Mouse (Mus musculus) stomach, embryonic 16.5 days (tissue): ENCODE measurements around the gene Bbs4. TPM values are rescaled to one million over a fixed set of nuclear protein-coding genes. Genes with fewer than 3 reads are reported as not detected.

Experiments
- ATAC-seq: fragments of 200-750 bp; cut with Nextera tagmentation; 2 replicates; pipeline ENCODE4 v1.8.0; 2017; ENCODE audit warnings: moderate number of reproducible peaks, moderate TSS enrichment; ENCODE audit not compliant: insufficient read depth, low FRiP score
- H3K27ac ChIP-seq: fragments of 300-500 bp; sonication (generic); 2 replicates; pipeline ENCODE4 v1.5.1; 2014; ENCODE audit warnings: low read length
- H3K27me3 ChIP-seq: fragments of 300-500 bp; sonication (generic); 2 replicates; pipeline ENCODE4 v1.6.1; 2014; ENCODE audit warnings: low read length, control low read depth, mixed read lengths; ENCODE audit not compliant: control insufficient read depth, insufficient read depth
- H3K36me3 ChIP-seq: fragments of 300-500 bp; sonication (generic); 2 replicates; pipeline ENCODE4 v1.6.1; 2014; ENCODE audit warnings: low read length; ENCODE audit not compliant: control insufficient read depth, insufficient read depth
- H3K4me1 ChIP-seq: fragments of 300-500 bp; sonication (generic); 2 replicates; pipeline ENCODE4 v1.6.1; 2014; ENCODE audit warnings: low read length, control low read depth, mixed read lengths; ENCODE audit not compliant: control insufficient read depth, insufficient read depth
- H3K4me2 ChIP-seq: fragments of 300-500 bp; sonication (generic); 2 replicates; pipeline ENCODE4 v1.6.1; 2014; ENCODE audit warnings: low read depth, low read length, mixed read lengths
- H3K4me3 ChIP-seq: fragments of 300-500 bp; sonication (generic); replicated peaks from 2 replicates; pipeline ENCODE4 v1.5.1; 2014; ENCODE audit warnings: mild to moderate bottlenecking, low read length
- H3K9ac ChIP-seq: fragments of 300-500 bp; sonication (generic); 2 replicates; pipeline ENCODE4 v1.6.1; 2014; ENCODE audit warnings: low read length
- H3K9me3 ChIP-seq: fragments of 300-500 bp; sonication (generic); replicated peaks from 2 replicates; pipeline ENCODE4 v1.6.1; 2016; ENCODE audit warnings: low read length, control low read depth; ENCODE audit not compliant: control insufficient read depth
- WGBS: fragments of 180-500 bp; shearing (Covaris S2); extraction: QIAGEN DNeasy Blood & Tissue Kit; methylation state at CpG from one replicate; pipeline ENCODE4 v1.1.7; 2014; 5-methylcytosine and 5-hydroxymethylcytosine counted together
- polyA plus RNA-seq: library from polyadenylated mRNA; unstranded; fragments of >200 nt; fragmentation: Nextera tagmentation; extraction: Ambion mirVana; gene quantifications from 2 replicates; pipeline ENCODE4 v1.2.1, GENCODE M21; 2015

Gene Bbs4
- polyA plus RNA-seq, 1 experiment from 2014 or later = 10.7 TPM

DNA sequence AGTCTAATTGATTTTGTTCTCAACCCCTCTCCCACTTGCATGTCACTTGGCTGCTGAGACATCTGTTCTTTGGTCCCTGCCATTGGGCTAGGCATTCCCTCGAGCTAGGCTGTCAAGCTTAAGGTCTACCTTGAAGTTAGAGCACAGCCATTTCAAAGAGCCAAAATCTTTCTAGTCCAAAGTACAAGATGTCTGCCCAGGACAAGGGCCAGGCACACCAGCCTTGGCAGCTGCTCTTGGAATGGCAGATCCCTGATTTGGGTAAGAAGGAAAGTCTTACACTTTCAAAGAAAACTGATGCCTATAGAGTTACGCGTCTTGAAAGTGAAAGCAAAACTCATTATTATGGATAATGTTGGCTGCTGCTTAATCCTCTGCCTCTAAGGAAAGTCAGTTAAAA is 37.1 kb downstream of the Bbs4 start:
- no peak overlapping the region for H3K9ac ChIP-seq
- ATAC-seq = no peak
- H3K27ac ChIP-seq = no peak overlapping the region
- no peaks in the 10 kb centered on the region for H3K27me3 ChIP-seq
- no peak overlapping the region for H3K4me2 ChIP-seq
- H3K4me3 ChIP-seq = no peak overlapping the region
- H3K9me3 ChIP-seq = no peaks in the 10 kb centered on the region
- no peaks in the 10 kb centered on the region for H3K4me1 ChIP-seq
- 82% methylated on average over 3 of the region's 3 CpGs for whole genome bisulfite sequencing
- peaks cover 11% of the 10 kb centered on the region; the same call in 1 of the 2 replicates for H3K36me3 ChIP-seq

DNA sequence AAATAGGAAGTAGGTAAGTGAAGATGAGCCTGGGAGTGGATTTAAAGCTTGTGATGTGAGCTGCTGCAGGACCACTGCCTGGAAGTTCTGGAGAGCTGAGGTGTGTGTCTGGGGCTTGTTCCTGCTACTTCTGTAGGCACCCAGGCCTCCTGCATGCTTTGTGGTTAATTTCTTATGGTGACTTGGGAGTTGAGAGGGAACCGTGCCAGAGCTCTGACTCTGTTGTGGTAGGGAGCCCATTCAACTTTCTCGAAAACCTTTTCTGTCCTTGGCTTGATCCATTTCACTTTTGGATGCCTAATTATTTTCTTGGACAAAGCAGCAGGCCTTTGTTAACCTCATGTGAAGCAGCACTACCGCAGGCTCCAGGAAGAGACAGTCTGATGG is 42.0 kb downstream of the Bbs4 start:
- Histone ChIP-seq H3K4me3 (no peak overlapping the region), H3K9me3 (no peaks in the 10 kb centered on the region), H3K27ac (peak overlapping the region; percentile 65), H3K36me3 (peaks cover 11% of the 10 kb centered on the region; the same call in 1 of the 2 replicates), H3K27me3 (no peaks in the 10 kb centered on the region), H3K9ac (no peak overlapping the region), H3K4me1 (no peaks in the 10 kb centered on the region), H3K4me2 (no peak overlapping the region)
- ATAC-seq = no peak; the same call in 1 of the 2 replicates
- 72% methylated on average over 3 of the region's 3 CpGs for WGBS

DNA sequence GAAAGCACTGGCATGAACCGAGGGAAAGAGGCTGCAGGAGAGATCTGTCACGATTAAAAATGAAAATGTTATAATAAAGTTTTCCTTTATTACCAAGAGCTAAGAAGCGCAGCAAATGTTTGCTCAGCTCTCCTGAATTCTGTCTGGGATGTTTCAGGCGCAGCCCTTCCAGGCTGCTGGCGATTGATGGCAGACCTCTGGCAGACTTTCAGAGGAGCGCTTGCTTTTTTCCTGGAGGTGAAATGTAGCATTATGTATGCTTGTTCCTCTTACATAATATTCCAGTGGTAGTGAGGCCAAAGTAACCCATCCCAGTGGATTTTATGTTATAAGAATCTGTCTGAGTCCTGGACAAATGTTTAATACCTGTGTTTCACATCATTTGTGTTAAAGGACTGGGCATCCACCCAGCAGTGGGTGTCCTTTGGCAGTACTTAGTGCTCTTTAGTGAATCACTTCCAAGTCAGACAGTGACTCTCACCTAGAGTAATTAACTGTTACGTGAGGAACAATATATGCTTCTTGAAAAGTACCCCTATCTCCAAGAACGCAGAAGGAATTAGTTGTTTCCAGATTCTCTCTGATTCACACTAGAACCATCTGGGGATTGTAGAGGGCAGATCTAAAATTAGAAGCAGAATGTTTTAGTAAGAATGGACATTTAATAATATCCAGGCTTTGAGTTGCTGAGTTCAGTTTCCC is 42.6 kb downstream of the Bbs4 start:
- no peaks in the 10 kb centered on the region for H3K27me3 ChIP-seq
- no peaks in the 10 kb centered on the region for H3K9me3 ChIP-seq
- H3K4me1 ChIP-seq = no peaks in the 10 kb centered on the region
- H3K27ac ChIP-seq = peak overlapping the region; percentile 65
- H3K4me2 ChIP-seq = no peak overlapping the region
- ATAC-seq = peak; percentile 44; the same call in 1 of the 2 replicates
- no peak overlapping the region for H3K4me3 ChIP-seq
- 71% methylated on average over 8 of the region's 8 CpGs for WGBS
- peaks cover 11% of the 10 kb centered on the region; the same call in 1 of the 2 replicates for H3K36me3 ChIP-seq
- no peak overlapping the region for H3K9ac ChIP-seq

DNA sequence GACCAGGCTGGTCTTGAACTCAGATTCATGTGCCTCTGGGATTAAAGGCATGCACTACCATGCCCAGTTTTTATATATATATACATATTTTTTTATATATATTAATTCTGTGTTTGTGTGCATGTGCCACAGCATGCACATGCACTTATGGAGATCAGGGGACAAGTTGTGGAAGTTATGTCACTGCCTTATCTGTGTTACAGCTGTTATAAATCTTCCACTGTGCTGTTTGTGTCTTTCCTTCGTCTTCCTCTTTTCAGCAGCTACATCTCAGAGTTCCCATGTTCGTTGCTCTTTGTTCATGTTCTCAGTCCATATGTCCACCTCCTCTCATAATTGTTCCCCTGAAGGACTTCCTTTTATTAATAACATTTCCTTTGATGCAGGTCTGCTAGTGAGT is 45.4 kb downstream of the Bbs4 start:
- Histone ChIP-seq H3K9me3 (no peaks in the 10 kb centered on the region), H3K4me2 (no peak overlapping the region), H3K27me3 (no peaks in the 10 kb centered on the region), H3K9ac (no peak overlapping the region), H3K36me3 (peaks cover 7% of the 10 kb centered on the region), H3K4me3 (no peak overlapping the region), H3K4me1 (no peaks in the 10 kb centered on the region), H3K27ac (no peak overlapping the region)
- ATAC-seq = no peak
- 73% methylated on average over 2 of the region's 2 CpGs for WGBS

DNA sequence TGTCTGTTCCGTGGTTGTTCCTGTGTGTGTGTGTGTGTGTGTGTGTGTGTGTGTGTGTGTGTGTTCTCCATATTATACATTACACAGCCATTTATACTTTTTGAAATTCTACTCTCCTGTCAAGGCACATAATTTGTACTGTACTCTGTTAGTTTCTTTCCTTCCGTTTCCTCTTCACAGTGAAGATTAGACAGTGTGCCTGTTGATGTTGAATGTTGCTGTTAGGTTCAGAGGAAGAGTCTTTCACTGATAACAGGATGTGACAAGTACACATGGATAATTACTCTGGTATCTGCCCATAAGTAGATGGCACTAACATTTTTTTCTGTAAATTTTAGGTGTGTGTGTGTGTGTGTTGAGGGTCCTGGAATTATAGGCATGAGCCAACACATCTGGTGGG is 56.9 kb downstream of the Bbs4 start:
- peaks cover 5% of the 10 kb centered on the region; the same call in 1 of the 2 replicates for H3K4me1 ChIP-seq
- ATAC-seq = no peak
- no peak overlapping the region for H3K9ac ChIP-seq
- no peaks in the 10 kb centered on the region for H3K9me3 ChIP-seq
- H3K4me3 ChIP-seq = no peak overlapping the region
- no peaks in the 10 kb centered on the region for H3K27me3 ChIP-seq
- no peak overlapping the region for H3K27ac ChIP-seq
- H3K4me2 ChIP-seq = no peak overlapping the region
- no peaks in the 10 kb centered on the region for H3K36me3 ChIP-seq
- 83% methylated on average over 2 of the region's 2 CpGs for WGBS

DNA sequence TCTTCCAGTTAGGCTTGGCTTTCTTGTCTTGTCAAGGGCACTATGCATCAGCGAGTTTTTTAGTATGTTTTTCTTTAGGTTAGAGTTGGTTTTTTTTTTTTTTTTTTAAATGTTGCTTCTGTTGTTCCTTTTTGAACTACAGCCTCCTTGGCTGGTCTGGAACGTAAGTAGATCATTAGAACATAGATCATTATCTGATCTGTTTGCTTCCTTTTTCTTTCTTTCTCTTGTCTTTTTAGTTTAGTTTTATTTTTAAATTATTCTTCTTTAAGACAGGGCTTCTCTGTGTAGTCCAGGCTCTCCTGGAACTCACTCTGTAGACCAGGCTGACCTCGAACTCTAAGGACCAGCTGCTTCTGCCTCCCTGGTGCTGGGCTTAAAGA is 60.8 kb downstream of the Bbs4 start:
- H3K4me1 ChIP-seq = peaks cover 16% of the 10 kb centered on the region
- peak overlapping the region; percentile 68 for H3K4me2 ChIP-seq
- no peak for ATAC-seq
- no peaks in the 10 kb centered on the region for H3K27me3 ChIP-seq
- H3K36me3 ChIP-seq = no peaks in the 10 kb centered on the region
- no peak overlapping the region for H3K27ac ChIP-seq
- peak overlapping the region; percentile 7; the same call in 1 of the 2 replicates for H3K9ac ChIP-seq
- peak overlapping the region; percentile 77 for H3K4me3 ChIP-seq
- H3K9me3 ChIP-seq = no peaks in the 10 kb centered on the region
- WGBS = 38% methylated on average over 3 of the region's 3 CpGs

DNA sequence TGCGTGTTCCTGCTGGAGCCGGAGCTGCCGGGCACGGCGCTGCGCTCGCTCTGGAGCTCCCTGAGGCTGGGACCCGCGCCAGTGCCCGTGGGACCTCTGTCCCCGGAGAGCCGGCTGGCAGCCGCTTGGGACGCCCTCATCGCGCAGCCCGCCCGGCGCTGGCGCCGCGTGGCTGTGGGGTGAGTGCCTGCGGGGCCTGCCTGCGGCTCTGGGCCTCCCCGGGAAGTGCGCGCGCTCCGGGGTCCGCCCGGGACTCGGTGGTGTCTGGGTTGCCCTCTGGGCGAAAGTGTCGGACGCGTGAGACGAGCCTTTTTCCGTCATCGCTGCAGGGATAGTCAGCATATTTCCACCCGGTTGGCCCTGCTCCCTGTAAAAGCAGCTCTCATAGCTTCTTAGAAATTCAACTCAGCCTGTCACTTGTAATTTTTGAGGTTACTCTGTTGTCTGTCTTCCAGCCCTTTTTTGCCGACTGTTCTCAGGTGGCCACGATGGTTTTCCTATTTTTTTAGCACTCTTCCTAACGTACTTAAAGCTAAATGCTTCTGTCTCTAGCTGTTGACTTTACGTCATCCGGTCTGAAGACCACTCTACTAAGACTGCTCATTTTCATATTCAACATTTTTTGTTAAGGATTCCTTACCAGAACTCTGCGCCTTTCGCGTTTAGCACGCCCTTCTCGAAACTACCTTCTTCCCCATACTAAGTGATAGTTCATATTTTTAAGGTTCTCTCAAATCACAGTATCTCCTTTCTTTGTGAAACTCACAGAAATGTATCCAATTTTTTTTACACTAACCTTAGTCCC is 61.4 kb downstream of the Bbs4 start:
- Histone ChIP-seq H3K4me3 (peak overlapping the region; percentile 77), H3K9ac (peak overlapping the region; percentile 87), H3K36me3 (no peaks in the 10 kb centered on the region), H3K27me3 (no peaks in the 10 kb centered on the region), H3K27ac (peak overlapping the region; percentile 82), H3K4me1 (peaks cover 16% of the 10 kb centered on the region), H3K9me3 (no peaks in the 10 kb centered on the region), H3K4me2 (peak overlapping the region; percentile 68)
- under 1% methylated on average over 50 of the region's 50 CpGs for WGBS
- ATAC-seq = peak; percentile 68

DNA sequence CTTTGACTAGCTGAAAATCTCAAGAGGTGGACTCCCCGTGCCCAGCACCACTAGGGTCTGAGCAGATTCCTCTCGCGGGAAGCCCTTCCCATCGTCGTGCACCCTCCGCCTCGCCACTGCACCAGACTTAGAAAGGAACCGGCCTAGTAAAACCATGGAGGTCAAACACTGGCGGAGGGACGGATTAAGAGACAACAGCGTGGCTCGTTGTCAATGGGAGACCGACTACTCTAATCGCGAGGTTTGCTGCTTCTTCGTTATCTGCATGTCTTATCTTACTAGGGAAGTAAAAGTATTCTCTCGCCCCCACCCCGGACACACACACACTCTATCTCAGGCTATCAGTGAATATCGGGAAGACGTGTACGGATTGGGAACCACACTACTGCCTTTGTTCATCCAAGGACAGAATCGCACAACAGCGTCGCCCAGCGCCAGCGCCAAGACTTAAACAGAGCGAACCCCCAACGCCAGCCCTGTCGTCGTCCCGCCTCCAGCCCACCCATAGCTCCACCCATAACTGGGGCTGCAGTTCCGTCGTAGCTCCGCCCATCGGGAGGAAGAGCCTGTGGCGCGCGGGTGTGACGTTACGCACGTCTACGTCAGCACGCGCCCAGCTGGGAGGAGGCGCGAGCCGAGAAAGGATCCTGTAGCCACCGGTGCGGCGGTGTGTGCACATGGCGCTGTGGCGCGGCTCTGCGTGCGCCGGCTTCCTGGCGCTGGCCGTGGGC is 62.2 kb downstream of the Bbs4 start, which contains the start of gene Adpgk:
Gene Adpgk, plus strand, starts transcription at position 602 of the 731 bp plus-strand sequence.
- Histone ChIP-seq H3K4me3 (peak within 1 kb of the TSS; percentile 77), H3K4me2 (peak within 1 kb of the TSS; percentile 87), H3K4me1 (peaks cover 16% of the 10 kb centered on the region), H3K27ac (peak within 1 kb of the TSS; percentile 84), H3K9ac (peak within 1 kb of the TSS; percentile 87), H3K9me3 (no peaks in the 10 kb centered on the region), H3K36me3 (no peaks in the 10 kb centered on the region), H3K27me3 (no peaks in the 10 kb centered on the region)
- WGBS = under 1% methylated on average over 58 of the region's 58 CpGs
- ATAC-seq = peak; percentile 99
